In genomic region chrX:48399994-48400393, GRCm38 (mm10) we compare ENCODE assay signal across 23 mouse cellular contexts. TPM values are rescaled to one million over a fixed set of nuclear protein-coding genes. Genes with fewer than 3 reads are reported as not detected.
A peak's percentile ranks its signal among the peaks of the same experiment; 100 is the strongest.
DNase-seq lines count a peak whose midpoint lies in the region; ATAC-seq and TF ChIP-seq lines count a peak whose summit lies in the region.
"Had no signal": no experiment of that assay in that cellular context is flagged by ENCODE, and none has a peak within 500 bp of the region (broad histone marks: within the 10 kb centered on the region; RNA-seq: fewer than 3 reads in every experiment).

No protein-coding gene starts in this region.

- no peak overlapping the region; the same call in 1 of the 2 replicates for H3K4me2 ChIP-seq in heart, embryonic 11.5 days
- H3K4me2 ChIP-seq in heart, embryonic 14.5 days (ENCODE audit: low read length), result peak overlapping the region; percentile 32; the same call in 1 of the 2 replicates
- no peak overlapping the region for H3K4me2 ChIP-seq in heart, postnatal 0 days (ENCODE audit: low read depth, low read length)
- H3K4me2 ChIP-seq: forebrain, embryonic 13.5 days; hindbrain, embryonic 14.5 days had no signal

- intact Hi-C loops in heart, postnatal 14 days (cut with DNase I), result no loop called here
- intact Hi-C loops in heart, postnatal 36 days (cut with DNase I), result no loop called here
- intact Hi-C loops in left cerebral cortex, postnatal 25 days (cut with DNase I), result no loop called here

- peaks cover 15% of the 10 kb centered on the region; the same call in 1 of the 2 replicates for H3K36me3 ChIP-seq in heart, embryonic 11.5 days (ENCODE audit: control insufficient read depth, insufficient read depth, low read length)
- H3K36me3 ChIP-seq in heart, embryonic 14.5 days (ENCODE audit: control insufficient read depth, insufficient read depth, low read length), result peaks cover 42% of the 10 kb centered on the region
- peaks cover 19% of the 10 kb centered on the region for H3K36me3 ChIP-seq in heart, postnatal 0 days (replicated peaks; ENCODE audit: control insufficient read depth, insufficient read depth, low read length)

- H3K4me3 ChIP-seq in heart, embryonic 11.5 days (ENCODE audit: low read depth, low read length), result no peak overlapping the region
- no peak overlapping the region for H3K4me3 ChIP-seq in heart, embryonic 14.5 days (ENCODE audit: control insufficient read depth in 1 of 2, insufficient read depth in 1 of 2, low read depth in 1 of 2, low read length in 2 of 2)
- H3K4me3 ChIP-seq in heart, postnatal 0 days (ENCODE audit: low read depth, low read length), result no peak overlapping the region
- H3K4me3 ChIP-seq: forebrain, embryonic 10.5 days; forebrain, embryonic 13.5 days had no signal

- WGBS in heart, embryonic 11.5 days (ENCODE audit: insufficient replicate concordance), result 63% methylated on average over 4 of the region's 4 CpGs
- 47% methylated on average over 4 of the region's 4 CpGs for WGBS in heart, embryonic 14.5 days
- WGBS in heart, postnatal 0 days, result 38% methylated on average over 4 of the region's 4 CpGs

- no peaks in the 10 kb centered on the region for H3K4me1 ChIP-seq in heart, embryonic 11.5 days (ENCODE audit: control insufficient read depth, insufficient read depth, low read length)
- peaks cover 2 to 3% of the 10 kb centered on the region in 2 experiments; a peak in 1 of 4 replicates for H3K4me1 ChIP-seq in heart, embryonic 14.5 days (ENCODE audit: control insufficient read depth in 2 of 2, insufficient read depth in 2 of 2, low read length in 2 of 2)
- H3K4me1 ChIP-seq in heart, postnatal 0 days (ENCODE audit: control insufficient read depth, insufficient read depth), result no peaks in the 10 kb centered on the region
- H3K4me1 ChIP-seq: forebrain, embryonic 10.5 days; forebrain, embryonic 13.5 days had no signal

- no peak for TF ChIP-seq EP300 in heart, postnatal 0 days (IDR thresholded peaks at IDR 0.05; ENCODE audit: low read depth)

- no peaks in the 10 kb centered on the region for H3K9me3 ChIP-seq in heart, embryonic 11.5 days (replicated peaks; ENCODE audit: control insufficient read depth, low read length)
- H3K9me3 ChIP-seq in heart, embryonic 14.5 days (ENCODE audit: control insufficient read depth, low read length), result no peaks in the 10 kb centered on the region
- no peaks in the 10 kb centered on the region for H3K9me3 ChIP-seq in heart, postnatal 0 days (replicated peaks; ENCODE audit: control insufficient read depth, low read length)
- H3K9me3 ChIP-seq: forebrain, embryonic 10.5 days; forebrain, embryonic 13.5 days had no signal

- peak overlapping the region; percentile 58 for H3K27ac ChIP-seq in heart, embryonic 11.5 days (ENCODE audit: low read depth, low read length)
- H3K27ac ChIP-seq in heart, embryonic 14.5 days (replicated peaks in 1 of 2; ENCODE audit: control insufficient read depth in 1 of 2, insufficient read depth in 1 of 2, low read depth in 2 of 2, low read length in 2 of 2), result peak overlapping the region; percentile 65 to 81; a peak in 3 of 4 replicates
- H3K27ac ChIP-seq in heart, postnatal 0 days (ENCODE audit: low read depth), result peak overlapping the region; percentile 61
- H3K27ac ChIP-seq: forebrain, embryonic 10.5 days; forebrain, embryonic 13.5 days; hindbrain, embryonic 14.5 days; hindbrain, postnatal 0 days had no signal

- ATAC-seq in heart, embryonic 11.5 days (replicated peaks; ENCODE audit: insufficient number of reproducible peaks, low FRiP score, low TSS enrichment), result no peak; the same call in 1 of the 2 replicates
- ATAC-seq in heart, embryonic 14.5 days (ENCODE audit: insufficient number of reproducible peaks, insufficient read depth, low FRiP score, low read depth), result no peak
- ATAC-seq in heart, postnatal 0 days (ENCODE audit: insufficient read depth, low read depth), result peak; percentile 84
- ATAC-seq: CD4-positive, CD25-positive, alpha-beta regulatory T cell, adult 4 months; forebrain, embryonic 13.5 days; forebrain, embryonic 16.5 days; hindbrain, postnatal 0 days; inflammation-experienced regulatory T-cells, adult 6 months; intestine, embryonic 16.5 days had no signal

- no peak for TF ChIP-seq CTCF in heart, postnatal 0 days (IDR thresholded peaks at IDR 0.05; ENCODE audit: low read depth)

- H3K27me3 ChIP-seq in heart, embryonic 11.5 days (ENCODE audit: control insufficient read depth, insufficient read depth, low read length), result no peaks in the 10 kb centered on the region
- no peaks in the 10 kb centered on the region for H3K27me3 ChIP-seq in heart, embryonic 14.5 days (ENCODE audit: control insufficient read depth, insufficient read depth, low read length)
- no peaks in the 10 kb centered on the region for H3K27me3 ChIP-seq in heart, postnatal 0 days (ENCODE audit: control insufficient read depth, insufficient read depth, low read length)
- H3K27me3 ChIP-seq: forebrain, embryonic 13.5 days had no signal

- DNase-seq in heart, postnatal 14 days, result no peak
- no peak for DNase-seq in heart, postnatal 36 days
- peak; percentile 31 for DNase-seq in heart, postnatal 0 days (ENCODE audit: low spot score)
- DNase-seq in heart, adult 8-10 months (ENCODE audit: low spot score), result no peak
- DNase-seq in left cerebral cortex, postnatal 25 days (ENCODE audit: low spot score in 2 of 2), result no peak
- DNase-seq: adrenal gland, adult 8-10 months; adrenal gland, postnatal 25 days; cerebellum, adult 18-20 months; cerebellum, adult 9-10 months; cerebellum, postnatal 14 days; gastrocnemius, postnatal 25 days; kidney, adult 18-20 months; kidney, adult 9 months had no signal

- H3K9ac ChIP-seq in heart, embryonic 11.5 days (ENCODE audit: low read depth, low read length), result no peak overlapping the region
- no peak overlapping the region for H3K9ac ChIP-seq in heart, embryonic 14.5 days (ENCODE audit: low read length)
- H3K9ac ChIP-seq in heart, postnatal 0 days (replicated peaks; ENCODE audit: low read depth, low read length), result no peak overlapping the region
- H3K9ac ChIP-seq: forebrain, embryonic 13.5 days; hindbrain, embryonic 14.5 days had no signal

RNA-seq across cellular contexts. Expression of gene Bcorl1, which starts 58.8 kb away (rescaled TPM):
- polyA plus RNA-seq in heart, embryonic 11.5 days (2014; fragmentation: Nextera tagmentation; extraction: Ambion mirVana), result 4.7 and 6.6 TPM in 2 replicates
- total RNA-seq in heart, postnatal 14 days (2021), result 1 to 10 TPM; 8.2 to 8.8 TPM
- polyA plus RNA-seq in heart, embryonic 14.5 days (2014; fragmentation: Nextera tagmentation; extraction: Ambion mirVana), result 4.7 and 5.0 TPM in 2 replicates
- 1 to 10 TPM; 7.6 to 8.5 TPM for total RNA-seq in heart, postnatal 36 days (2021)
- total RNA-seq in heart, postnatal 0 days (2014; rRNA removed; ENCODE audit: low replicate concordance), result 4.3 and 7.2 TPM in 2 replicates
- 2.0 TPM in 2 replicates for polyA plus RNA-seq in heart, postnatal 0 days (2015; fragmentation: Nextera tagmentation; extraction: Ambion mirVana)
- 1 to 10 TPM; 4.9 to 6.1 (median 5.5) TPM for total RNA-seq in heart, adult 8-10 months (2022)
- total RNA-seq in left cerebral cortex, postnatal 25 days (2021), result 10 to 100 TPM; 16.6 to 19.4 TPM
